Mouse (Mus musculus) neural tube, embryonic 15.5 days (tissue): ENCODE results near the gene Unc13b. TPM values are rescaled to one million over a fixed set of nuclear protein-coding genes. Genes with fewer than 3 reads are reported as not detected.
"Not testable (repeated sequence)": the region's sequence is repeated elsewhere in the genome, so short reads cannot be mapped to it uniquely, and the experiment has no call there.

Experiments
- ATAC-seq: fragments of 200-750 bp; cut with Nextera tagmentation; 2 replicates; pipeline ENCODE4 v1.8.0; 2017; ENCODE audit warnings: mild to moderate bottlenecking, moderate TSS enrichment, moderate library complexity; ENCODE audit not compliant: low FRiP score
- H3K27ac ChIP-seq: fragments of 300-500 bp; sonication (generic); replicated peaks from 2 replicates; pipeline ENCODE4 v1.5.1; 2015; ENCODE audit warnings: mild to moderate bottlenecking, inconsistent platforms
- H3K27me3 ChIP-seq: fragments of 300-500 bp; sonication (generic); replicated peaks from 2 replicates; pipeline ENCODE4 v1.6.1; 2015; ENCODE audit warnings: inconsistent platforms
- H3K36me3 ChIP-seq: fragments of 300-500 bp; sonication (generic); 2 replicates; pipeline ENCODE4 v1.6.1; 2015; ENCODE audit warnings: inconsistent platforms
- H3K4me1 ChIP-seq: fragments of 300-500 bp; sonication (generic); 2 replicates; pipeline ENCODE4 v1.6.1; 2015; ENCODE audit warnings: inconsistent platforms
- H3K4me2 ChIP-seq: fragments of 300-500 bp; sonication (generic); 2 replicates; pipeline ENCODE4 v1.6.1; 2015; ENCODE audit warnings: inconsistent platforms, mild to moderate bottlenecking, moderate library complexity
- H3K4me3 ChIP-seq: fragments of 300-500 bp; sonication (generic); replicated peaks from 2 replicates; pipeline ENCODE4 v1.5.1; 2015; ENCODE audit warnings: mild to moderate bottlenecking, inconsistent platforms
- H3K9ac ChIP-seq: fragments of 300-500 bp; sonication (generic); replicated peaks from 2 replicates; pipeline ENCODE4 v1.6.1; 2015; ENCODE audit warnings: mild to moderate bottlenecking, inconsistent platforms
- H3K9me3 ChIP-seq: fragments of 300-500 bp; sonication (generic); replicated peaks from 2 replicates; pipeline ENCODE4 v1.6.1; 2016; ENCODE audit warnings: inconsistent platforms
- WGBS: fragments of 180-500 bp; shearing (Covaris S2); methylation state at CpG from one replicate; pipeline ENCODE4 v1.1.7; 2015; ENCODE audit warnings: mixed read lengths; 5-methylcytosine and 5-hydroxymethylcytosine counted together
- polyA plus RNA-seq: library from polyadenylated mRNA; unstranded; fragments of >200 nt; fragmentation: Nextera tagmentation; extraction: Ambion mirVana; gene quantifications from 2 replicates; pipeline ENCODE4 v1.2.1, GENCODE M21; 2015

Unc13b gene
- polyA plus RNA-seq, 1 experiment from 2014 or later, result 12.3 TPM

- no peak overlapping the region for H3K9ac ChIP-seq
- H3K9me3 ChIP-seq, result no peaks in the 10 kb centered on the region
- H3K4me1 ChIP-seq, result no peaks in the 10 kb centered on the region
- H3K27ac ChIP-seq, result no peak overlapping the region
- no peaks in the 10 kb centered on the region for H3K27me3 ChIP-seq
- 89% methylated on average over 3 of the region's 3 CpGs for WGBS
- no peak for ATAC-seq
- H3K36me3 ChIP-seq, result no peaks in the 10 kb centered on the region
- no peak overlapping the region for H3K4me2 ChIP-seq
- H3K4me3 ChIP-seq, result no peak overlapping the region
Observed at GRCm38 (mm10) chr4:43129750-43130149, 71.0 kb downstream of the Unc13b start.

GRCm38 (mm10) chr4:43142610-43143009 is 83.9 kb downstream of the Unc13b start:
- 79% methylated on average over 1 of the region's 1 CpGs for WGBS
- no peaks in the 10 kb centered on the region for H3K9me3 ChIP-seq

GRCm38 (mm10) chr4:43152413-43152812 is 93.7 kb downstream of the Unc13b start:
- WGBS, result 95% methylated on average over 4 of the region's 4 CpGs
- not testable (repeated sequence) for H3K36me3 ChIP-seq, H3K4me2 ChIP-seq, H3K27me3 ChIP-seq, H3K9ac ChIP-seq, H3K27ac ChIP-seq, ATAC-seq, H3K4me1 ChIP-seq, H3K4me3 ChIP-seq, H3K9me3 ChIP-seq

More at GRCm38 (mm10) chr4:43142610-43143009, 83.9 kb downstream of the Unc13b start:
- H3K36me3 ChIP-seq, result no peaks in the 10 kb centered on the region
- H3K4me3 ChIP-seq, result no peak overlapping the region
- no peak overlapping the region for H3K9ac ChIP-seq
- no peaks in the 10 kb centered on the region for H3K4me1 ChIP-seq
- no peak overlapping the region for H3K4me2 ChIP-seq
- H3K27ac ChIP-seq, result no peak overlapping the region
- H3K27me3 ChIP-seq, result no peaks in the 10 kb centered on the region
- ATAC-seq, result no peak

- H3K9me3 ChIP-seq, result no peaks in the 10 kb centered on the region
- no peak overlapping the region for H3K27ac ChIP-seq
- no peak overlapping the region for H3K4me3 ChIP-seq
- 57% methylated on average over 3 of the region's 3 CpGs for WGBS
- no peaks in the 10 kb centered on the region for H3K4me1 ChIP-seq
- H3K27me3 ChIP-seq, result no peaks in the 10 kb centered on the region
- ATAC-seq, result no peak
- H3K36me3 ChIP-seq, result no peaks in the 10 kb centered on the region
- H3K9ac ChIP-seq, result no peak overlapping the region
- H3K4me2 ChIP-seq, result no peak overlapping the region
Observed at GRCm38 (mm10) chr4:43160045-43160444, 101.3 kb downstream of the Unc13b start.

- Histone ChIP-seq H3K27me3 (no peaks in the 10 kb centered on the region), H3K4me1 (no peaks in the 10 kb centered on the region), H3K36me3 (no peaks in the 10 kb centered on the region), H3K9me3 (no peaks in the 10 kb centered on the region), H3K9ac (no peak overlapping the region), H3K27ac (no peak overlapping the region), H3K4me3 (no peak overlapping the region), H3K4me2 (no peak overlapping the region)
- no peak for ATAC-seq
- WGBS, result 95% methylated on average over 3 of the region's 3 CpGs
Observed at GRCm38 (mm10) chr4:43161124-43161657, 102.4 kb downstream of the Unc13b start.

GRCm38 (mm10) chr4:43163205-43163604 is 104.5 kb downstream of the Unc13b start:
- H3K9ac ChIP-seq, result no peak overlapping the region
- no peak for ATAC-seq
- no peaks in the 10 kb centered on the region for H3K9me3 ChIP-seq
- no peak overlapping the region for H3K4me2 ChIP-seq
- no peaks in the 10 kb centered on the region for H3K36me3 ChIP-seq
- no peak overlapping the region for H3K4me3 ChIP-seq
- H3K27ac ChIP-seq, result no peak overlapping the region
- no peaks in the 10 kb centered on the region for H3K4me1 ChIP-seq
- H3K27me3 ChIP-seq, result no peaks in the 10 kb centered on the region
- WGBS, result 78% methylated on average over 3 of the region's 3 CpGs

- no peak overlapping the region for H3K27ac ChIP-seq
- no peaks in the 10 kb centered on the region for H3K27me3 ChIP-seq
- ATAC-seq, result no peak
- H3K4me1 ChIP-seq, result no peaks in the 10 kb centered on the region
- no peaks in the 10 kb centered on the region for H3K9me3 ChIP-seq
- H3K4me3 ChIP-seq, result no peak overlapping the region
- no peak overlapping the region for H3K4me2 ChIP-seq
- H3K9ac ChIP-seq, result no peak overlapping the region
- H3K36me3 ChIP-seq, result no peaks in the 10 kb centered on the region
- 83% methylated on average over 12 of the region's 12 CpGs for WGBS
Observed at GRCm38 (mm10) chr4:43165403-43166005, 106.8 kb downstream of the Unc13b start.

GRCm38 (mm10) chr4:43170028-43170427 is 111.3 kb downstream of the Unc13b start:
- Histone ChIP-seq H3K36me3 (no peaks in the 10 kb centered on the region), H3K4me2 (no peak overlapping the region), H3K27ac (no peak overlapping the region), H3K27me3 (no peaks in the 10 kb centered on the region), H3K4me3 (no peak overlapping the region), H3K4me1 (no peaks in the 10 kb centered on the region), H3K9ac (no peak overlapping the region), H3K9me3 (no peaks in the 10 kb centered on the region)
- no peak for ATAC-seq
- 94% methylated on average over 3 of the region's 3 CpGs for WGBS

GRCm38 (mm10) chr4:43177126-43177525 is 118.4 kb downstream of the Unc13b start:
- ATAC-seq, result no peak
- Histone ChIP-seq H3K9ac (no peak overlapping the region), H3K27me3 (no peaks in the 10 kb centered on the region), H3K9me3 (no peaks in the 10 kb centered on the region), H3K4me2 (no peak overlapping the region), H3K27ac (no peak overlapping the region), H3K4me1 (no peaks in the 10 kb centered on the region), H3K4me3 (no peak overlapping the region), H3K36me3 (no peaks in the 10 kb centered on the region)
- 77% methylated on average over 2 of the region's 2 CpGs for WGBS

- no peak overlapping the region for H3K9ac ChIP-seq
- no peaks in the 10 kb centered on the region for H3K4me1 ChIP-seq
- 95% methylated on average over 8 of the region's 8 CpGs for WGBS
- no peak for ATAC-seq
- no peaks in the 10 kb centered on the region for H3K27me3 ChIP-seq
- no peak overlapping the region for H3K27ac ChIP-seq
- H3K36me3 ChIP-seq, result no peaks in the 10 kb centered on the region
- no peak overlapping the region for H3K4me2 ChIP-seq
- no peaks in the 10 kb centered on the region for H3K9me3 ChIP-seq
- no peak overlapping the region for H3K4me3 ChIP-seq
Observed at GRCm38 (mm10) chr4:43182474-43183168, 123.9 kb downstream of the Unc13b start.

GRCm38 (mm10) chr4:43187439-43187838 is 128.7 kb downstream of the Unc13b start:
- 72% methylated on average over 2 of the region's 2 CpGs for WGBS
- H3K36me3 ChIP-seq, result no peaks in the 10 kb centered on the region
- no peak overlapping the region for H3K9ac ChIP-seq
- ATAC-seq, result no peak
- no peaks in the 10 kb centered on the region for H3K4me1 ChIP-seq
- H3K4me3 ChIP-seq, result no peak overlapping the region
- no peaks in the 10 kb centered on the region for H3K27me3 ChIP-seq
- H3K4me2 ChIP-seq, result no peak overlapping the region
- no peak overlapping the region for H3K27ac ChIP-seq
- no peaks in the 10 kb centered on the region for H3K9me3 ChIP-seq

- no peaks in the 10 kb centered on the region for H3K4me1 ChIP-seq
- H3K4me3 ChIP-seq, result no peak overlapping the region
- no peaks in the 10 kb centered on the region for H3K27me3 ChIP-seq
- H3K9ac ChIP-seq, result no peak overlapping the region
- no peak overlapping the region for H3K4me2 ChIP-seq
- H3K36me3 ChIP-seq, result no peaks in the 10 kb centered on the region
- no peaks in the 10 kb centered on the region for H3K9me3 ChIP-seq
- ATAC-seq, result no peak
- 96% methylated on average over 5 of the region's 5 CpGs for WGBS
- H3K27ac ChIP-seq, result no peak overlapping the region
Observed at GRCm38 (mm10) chr4:43189381-43189780, 130.6 kb downstream of the Unc13b start.
